Mouse (Mus musculus) G1E (cell line): ENCODE data around the gene Tshr.

ENCODE experiments used
- CTCF ChIP-seq: IDR thresholded peaks from 2 replicates; pipeline ENCODE4 v1.5.1; 2012; ENCODE audit warnings: low read depth, low read length, inconsistent platforms, mixed read lengths
- GATA2 ChIP-seq: IDR thresholded peaks from 2 replicates; pipeline ENCODE4 v1.6.1; 2012; ENCODE audit warnings: low read depth, low read length, inconsistent platforms, borderline replicate concordance
- POLR2AphosphoS5 ChIP-seq: IDR thresholded peaks from 2 replicates; pipeline ENCODE4 v1.6.1; 2012; ENCODE audit warnings: low read depth, low read length, inconsistent platforms; ENCODE audit not compliant: insufficient replicate concordance
- TAL1 ChIP-seq: conservative IDR thresholded peaks from 2 replicates; pipeline ENCODE4 v1.6.1; 2012; ENCODE audit warnings: low read depth, low read length, inconsistent platforms, mixed read lengths

- no peak for TF ChIP-seq CTCF
- no peak for TF ChIP-seq TAL1
- TF ChIP-seq GATA2: no peak
- no peak for TF ChIP-seq POLR2AphosphoS5
Observed at GRCm38 (mm10) chr12:91421272-91421671, 36.9 kb downstream of the Tshr start.
